Mouse (Mus musculus) heart, adult 18-20 months (tissue): ENCODE results near the gene Csnk1e. TPM values are rescaled to one million over a fixed set of nuclear protein-coding genes. Genes with fewer than 3 reads are reported as not detected.

Experiments
- DNase-seq, 2 experiments: peaks; one replicate each; pipeline ENCODE4 v3.0.0; 2021 to 2022; ENCODE audit warnings: mixed read lengths in 1 of 2
- total RNA-seq, 2 experiments: library from RNA; stranded (reverse); gene quantifications; 2 replicates each; pipeline ENCODE4 v1.2.3; 2021

The Csnk1e gene
- total RNA-seq, 2 experiments from 2014 or later = 40.2 to 44.3 TPM

DNA sequence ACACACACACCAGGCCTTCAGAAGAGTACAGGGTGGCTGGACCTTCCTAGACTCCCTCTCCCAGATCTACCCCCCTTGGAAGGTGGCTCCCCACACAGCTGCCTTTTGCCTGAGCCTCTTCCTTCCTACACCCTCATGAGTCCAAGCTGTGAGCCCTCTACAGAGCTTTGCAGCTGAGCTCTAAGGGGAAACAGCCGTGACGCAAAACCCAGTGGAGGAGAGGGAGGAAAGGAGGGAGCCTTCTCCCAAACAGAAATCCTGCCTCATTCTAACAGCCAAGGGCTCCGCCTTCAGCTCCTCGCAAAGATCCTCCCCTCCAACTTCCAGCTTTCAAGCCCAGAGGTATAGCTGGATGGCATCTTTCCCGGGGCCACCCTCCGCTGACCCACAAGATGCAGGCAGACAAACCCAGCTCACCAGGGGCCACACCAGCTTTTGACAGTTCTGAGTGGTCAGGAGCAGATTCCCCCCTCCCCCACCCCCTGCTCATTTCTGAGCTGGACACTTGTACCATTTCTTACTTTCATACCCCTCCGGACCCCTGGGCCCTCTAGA lies 11.4 kb downstream of the Csnk1e start:
- DNase-seq = no peak

DNA sequence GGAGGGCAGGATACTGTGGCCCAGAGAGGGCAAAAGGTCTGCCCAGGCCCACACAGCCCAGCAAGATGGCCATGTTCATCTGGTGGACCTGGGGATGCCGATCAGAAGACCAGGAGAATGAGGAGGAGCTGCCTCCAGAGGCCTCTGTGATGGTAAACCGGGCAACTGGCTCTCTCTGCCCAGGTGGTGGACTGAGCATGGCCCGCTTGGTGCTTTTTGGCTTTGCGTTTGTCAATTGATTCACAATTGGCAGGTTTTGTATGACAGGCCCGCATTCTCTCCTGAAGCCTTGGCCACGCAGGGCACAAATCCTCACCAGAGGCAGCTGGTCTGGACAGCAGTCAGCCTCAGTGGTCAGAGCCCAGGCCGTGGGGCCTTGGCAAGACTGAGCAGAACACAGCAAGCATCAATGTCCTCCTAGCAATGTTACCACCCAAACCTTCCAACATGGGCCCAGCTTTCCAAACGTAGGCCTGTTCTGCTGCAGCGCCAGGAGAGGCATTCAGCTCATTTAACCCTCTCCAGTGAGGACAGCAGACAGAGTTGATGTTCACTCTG lies 12.3 kb downstream of the Csnk1e start:
- no peak for DNase-seq

DNA sequence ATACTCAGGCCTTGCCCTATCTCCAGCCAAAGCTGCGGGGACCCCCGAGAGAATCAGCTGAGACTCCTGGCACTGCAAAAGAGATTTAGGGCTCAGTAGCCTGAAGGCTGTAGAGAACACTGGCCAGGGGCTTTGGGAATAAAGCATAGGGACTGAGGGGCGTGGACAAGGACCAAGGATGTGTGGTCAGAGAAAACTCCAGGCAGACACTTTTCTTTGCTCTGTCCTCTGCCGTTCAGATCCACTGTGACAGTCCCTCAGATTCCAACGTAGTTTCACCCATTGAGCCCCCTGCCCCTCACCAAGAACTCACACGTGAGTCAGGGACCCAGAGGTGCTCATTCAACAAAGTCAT lies 13.1 kb downstream of the Csnk1e start:
- DNase-seq = no peak

GRCm38 (mm10) chr15:79441331-79442256 lies 13.8 kb downstream of the Csnk1e start:
- peak; percentile 90 to 92 for DNase-seq

DNA sequence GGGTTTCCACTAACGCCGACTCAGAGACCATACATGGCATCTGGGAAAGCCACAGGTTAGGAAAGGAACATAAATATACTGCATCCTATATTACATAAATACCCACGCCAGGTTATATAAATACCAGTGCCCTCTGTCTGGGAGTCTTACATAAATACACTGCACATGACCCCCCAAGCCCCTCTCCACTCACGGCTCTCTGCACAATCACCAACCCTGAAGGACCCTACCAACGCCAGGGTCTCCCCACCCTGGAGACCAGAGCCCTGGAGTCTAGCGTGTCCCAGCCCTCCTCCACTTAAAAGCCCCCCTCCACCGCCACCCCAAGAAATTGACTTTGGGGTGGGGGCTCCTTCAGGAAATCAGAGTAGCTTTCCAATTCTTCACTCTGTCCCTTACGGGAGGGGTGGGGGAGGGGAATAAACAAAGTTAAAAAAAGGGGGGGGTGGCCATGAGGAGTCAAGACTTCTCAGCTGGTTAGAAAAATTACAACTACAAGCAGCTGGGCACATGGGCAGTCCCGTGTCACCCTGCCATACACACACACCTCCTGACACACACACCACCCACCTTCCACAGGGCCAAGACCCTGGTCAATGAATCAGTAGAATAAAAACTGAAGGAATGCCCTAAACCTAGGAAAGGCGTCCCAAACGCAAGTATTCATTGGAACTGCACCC lies 14.6 kb downstream of the Csnk1e start:
- DNase-seq = no peak

- DNase-seq = peak; percentile 81
These were observed 15.1 kb downstream of the Csnk1e start for GRCm38 (mm10) chr15:79440223-79440622.

GRCm38 (mm10) chr15:79439386-79439785 lies 16.0 kb downstream of the Csnk1e start:
- no peak for DNase-seq

DNA sequence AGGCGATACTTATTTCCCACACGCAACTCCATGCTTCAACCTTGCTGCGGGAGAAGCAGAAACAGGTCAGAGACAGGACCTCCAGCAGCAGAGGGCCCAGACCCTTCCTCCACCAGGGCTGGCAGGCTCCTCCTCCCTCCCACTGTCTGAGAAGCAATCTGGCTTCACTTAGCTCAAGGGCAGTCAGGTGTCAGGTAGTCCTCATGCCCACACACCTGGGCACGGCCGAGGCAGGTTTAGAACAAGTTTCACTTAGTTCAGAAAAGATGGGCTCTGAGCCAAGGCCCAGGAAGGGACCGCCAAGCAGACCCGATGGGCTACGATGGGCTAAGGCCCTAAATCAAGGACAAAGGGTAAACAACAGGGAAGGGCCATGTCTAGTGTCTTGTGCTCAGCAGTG lies 16.6 kb downstream of the Csnk1e start:
- no peak for DNase-seq

DNA sequence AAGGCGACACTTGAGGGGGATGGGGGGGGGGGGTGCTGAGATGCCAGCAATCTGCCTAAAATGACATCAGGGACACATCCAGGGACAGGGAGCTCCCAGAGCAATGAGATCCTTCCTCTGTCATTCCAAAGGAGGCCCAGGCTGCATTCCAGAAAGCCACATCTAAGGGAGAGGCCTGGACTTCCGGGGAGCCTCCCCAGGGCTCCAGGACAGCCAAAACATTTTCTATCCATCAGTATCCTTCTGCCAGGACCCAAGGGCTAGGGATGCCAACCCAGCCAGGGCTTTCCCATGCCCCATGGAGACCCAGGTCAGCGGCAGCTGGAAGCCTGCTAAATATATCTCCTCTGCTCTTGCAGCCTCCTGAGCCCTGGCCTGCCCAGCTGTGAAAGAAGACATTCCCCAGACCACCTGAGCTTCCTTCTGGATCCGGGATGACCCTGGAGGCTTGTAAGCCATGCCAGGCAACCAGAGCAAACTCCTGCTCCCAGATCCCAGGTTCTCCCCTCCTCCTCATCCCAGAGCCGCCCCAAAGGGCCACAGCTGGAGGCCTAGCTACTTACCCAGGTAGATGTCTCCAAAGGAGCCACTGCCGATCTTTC lies 17.1 kb downstream of the Csnk1e start:
- DNase-seq = no peak

GRCm38 (mm10) chr15:79437541-79438208 lies 17.7 kb downstream of the Csnk1e start:
- no peak for DNase-seq

- peak; percentile 63 to 71 for DNase-seq
These were observed 18.9 kb downstream of the Csnk1e start for GRCm38 (mm10) chr15:79436481-79436921.

GRCm38 (mm10) chr15:79435191-79435671 lies 20.1 kb downstream of the Csnk1e start:
- peak; percentile 68 to 69 for DNase-seq

- DNase-seq = peak; percentile 71 to 80
These were observed 22.5 kb downstream of the Csnk1e start for GRCm38 (mm10) chr15:79432892-79433291.

GRCm38 (mm10) chr15:79432328-79432727 lies 23.0 kb downstream of the Csnk1e start:
- no peak for DNase-seq

DNA sequence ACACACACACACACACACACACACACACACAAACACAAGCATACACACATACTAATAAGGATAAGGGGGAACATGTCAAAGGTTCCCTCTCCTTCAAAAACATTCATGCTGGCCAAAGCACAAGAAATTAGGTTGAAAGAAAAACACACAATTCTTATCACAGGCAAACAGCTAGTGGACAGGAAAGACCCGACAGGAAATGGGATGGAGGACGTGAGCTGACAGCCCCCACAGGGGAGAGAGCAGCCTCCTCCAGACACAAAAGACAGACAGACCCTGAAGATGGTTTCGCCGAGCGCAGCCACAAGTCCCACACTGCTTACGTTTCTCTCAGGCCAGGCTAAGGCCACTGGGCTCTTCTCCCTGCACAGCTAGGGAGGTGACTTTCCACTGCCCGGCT lies 23.4 kb downstream of the Csnk1e start:
- DNase-seq = peak; percentile 50 to 56

GRCm38 (mm10) chr15:79430461-79431000 lies 24.8 kb downstream of the Csnk1e start:
- no peak for DNase-seq

DNA sequence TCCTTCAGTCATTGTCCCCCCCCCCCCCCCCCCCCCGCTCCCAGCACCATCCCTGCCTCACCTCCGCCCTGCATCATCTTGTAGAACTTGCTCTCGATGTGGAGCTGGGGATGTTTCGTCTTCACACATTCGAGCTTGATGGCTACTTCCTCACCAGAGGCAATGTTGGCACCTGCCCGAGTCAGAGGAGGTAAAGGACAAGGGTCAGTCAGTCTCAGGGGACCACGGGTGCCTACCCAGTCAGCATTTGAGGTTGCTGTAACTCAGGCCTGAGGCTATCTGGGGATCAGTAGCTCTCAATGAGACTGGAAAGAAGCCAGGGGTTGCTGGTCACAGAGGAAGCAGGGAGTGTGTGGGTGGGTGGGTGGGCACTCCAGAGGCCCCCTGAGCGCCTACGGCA lies 25.4 kb downstream of the Csnk1e start:
- DNase-seq = no peak

GRCm38 (mm10) chr15:79429527-79429926 lies 25.8 kb downstream of the Csnk1e start:
- DNase-seq = no peak

DNA sequence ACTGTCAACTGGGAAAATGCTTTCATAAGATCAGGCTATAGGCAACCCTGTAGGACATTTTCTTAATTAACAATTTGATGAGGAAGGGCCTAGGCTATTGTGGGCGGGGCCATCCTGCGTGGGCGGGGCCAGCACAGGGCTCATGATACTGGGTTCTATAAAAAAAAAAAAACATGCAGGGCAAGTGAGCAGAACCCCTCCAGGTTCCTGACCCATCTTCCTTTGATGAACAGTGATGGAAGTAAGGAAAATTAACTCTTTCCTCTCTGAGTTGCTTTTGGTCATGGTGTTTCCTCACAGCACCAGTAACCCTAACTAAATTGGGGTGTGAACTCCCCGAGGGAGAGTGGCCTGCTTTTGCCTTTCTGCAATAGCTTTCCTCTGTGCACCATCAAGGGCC lies 26.8 kb downstream of the Csnk1e start:
- no peak for DNase-seq

DNA sequence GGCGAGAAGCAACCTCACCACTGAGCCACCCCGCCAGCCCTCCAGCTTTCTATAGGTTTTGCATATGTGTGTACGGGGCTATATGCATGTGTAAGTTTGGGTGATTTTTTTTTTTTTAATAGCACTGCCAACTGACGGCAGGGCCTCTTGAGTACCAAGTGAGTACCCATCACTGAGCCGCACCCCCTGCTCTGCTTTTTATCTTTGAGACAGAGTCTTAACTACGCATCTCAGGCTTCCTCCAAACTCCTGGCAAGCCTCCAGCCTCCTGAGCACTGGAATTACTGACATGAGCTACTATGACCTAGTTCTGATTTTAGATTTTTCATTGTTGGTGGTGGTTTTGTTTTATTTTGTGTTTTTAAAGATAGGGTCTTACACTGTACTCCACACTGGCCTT lies 27.9 kb downstream of the Csnk1e start:
- DNase-seq = no peak

- DNase-seq = no peak
These were observed 29.9 kb downstream of the Csnk1e start for GRCm38 (mm10) chr15:79425516-79425915.
